Comparison of ENCODE assay signal across 19 mouse cellular contexts in the genomic region with DNA sequence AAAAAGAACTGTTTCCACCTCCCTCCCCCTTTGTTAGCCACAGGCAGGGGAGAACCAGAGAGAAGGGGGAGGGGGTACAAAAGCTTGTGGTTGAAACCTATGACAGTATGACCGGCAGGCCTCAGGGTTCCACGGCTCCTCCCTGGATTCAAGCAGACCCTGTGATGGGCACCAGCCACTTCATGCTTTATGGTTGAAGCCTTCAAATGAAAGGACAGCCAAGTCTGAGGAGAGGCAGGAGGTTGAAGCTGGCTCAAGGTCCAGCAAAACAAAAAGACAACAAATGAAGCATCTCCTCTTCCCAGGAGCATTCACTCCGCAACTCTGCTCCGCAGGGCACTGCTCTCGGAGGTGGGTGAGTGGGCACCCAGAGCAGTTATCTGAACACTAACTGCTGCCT. TPM values are rescaled to one million over a fixed set of nuclear protein-coding genes. Genes with fewer than 3 reads are reported as not detected.
A peak's percentile ranks its signal among the peaks of the same experiment; 100 is the strongest.
DNase-seq lines count a peak whose midpoint lies in the region; ATAC-seq lines count a peak whose summit lies in the region.
"Had no signal": no experiment of that assay in that cellular context is flagged by ENCODE, and none has a peak within 500 bp of the region (broad histone marks: within the 10 kb centered on the region; RNA-seq: fewer than 3 reads in every experiment).

No protein-coding gene starts in this region.

- no peak overlapping the region for H3K4me3 ChIP-seq in heart, embryonic 15.5 days
- no peak overlapping the region for H3K4me3 ChIP-seq in lung, embryonic 16.5 days (ENCODE audit: low read length)
- no peak overlapping the region for H3K4me3 ChIP-seq in stomach, embryonic 15.5 days (replicated peaks)
- H3K4me3 ChIP-seq: embryonic facial prominence, embryonic 15.5 days; forebrain, embryonic 15.5 days; neural tube, embryonic 12.5 days had no signal

- no peaks in the 10 kb centered on the region for H3K9me3 ChIP-seq in heart, embryonic 15.5 days (replicated peaks)
- H3K9me3 ChIP-seq in lung, embryonic 16.5 days (ENCODE audit: control insufficient read depth, low read length): no peaks in the 10 kb centered on the region
- no peaks in the 10 kb centered on the region for H3K9me3 ChIP-seq in stomach, embryonic 15.5 days
- H3K9me3 ChIP-seq: embryonic facial prominence, embryonic 15.5 days; forebrain, embryonic 15.5 days; G1E; neural tube, embryonic 12.5 days had no signal

- 72% methylated on average over 5 of the region's 5 CpGs for WGBS in heart, embryonic 15.5 days
- WGBS in lung, embryonic 16.5 days: 77% methylated on average over 5 of the region's 5 CpGs
- 80% methylated on average over 5 of the region's 5 CpGs for WGBS in stomach, embryonic 15.5 days

- H3K36me3 ChIP-seq in heart, embryonic 15.5 days: peaks cover 64% of the 10 kb centered on the region
- H3K36me3 ChIP-seq in lung, embryonic 16.5 days (ENCODE audit: control insufficient read depth, insufficient read depth, low read length): peaks cover 5% of the 10 kb centered on the region
- H3K36me3 ChIP-seq in stomach, embryonic 15.5 days: peaks cover 15% of the 10 kb centered on the region; the same call in 1 of the 2 replicates

- no peak for ATAC-seq in cerebellum, adult (ENCODE audit: insufficient number of reproducible peaks, low FRiP score, low TSS enrichment)
- no peak for ATAC-seq in heart, embryonic 15.5 days (replicated peaks; ENCODE audit: insufficient number of reproducible peaks, insufficient read depth, low FRiP score, low read depth)
- ATAC-seq in lung, embryonic 16.5 days (ENCODE audit: low read depth): no peak
- ATAC-seq in stomach, embryonic 15.5 days (ENCODE audit: insufficient read depth, low FRiP score, low read depth): no peak
- ATAC-seq: forebrain, embryonic 15.5 days; hindbrain, embryonic 16.5 days had no signal

- peak; percentile 38 for DNase-seq in cerebellum, adult 9-10 months
- no peak for DNase-seq in heart, adult 18-20 months
- no peak for DNase-seq in lung, postnatal 25 days (ENCODE audit: low spot score)
- DNase-seq in ovary, adult 18-20 months (ENCODE audit: low spot score): no peak
- DNase-seq: liver; thymus, postnatal 4 days had no signal

- peak overlapping the region; percentile 53; the same call in 1 of the 2 replicates for H3K27ac ChIP-seq in heart, embryonic 15.5 days
- H3K27ac ChIP-seq in lung, embryonic 16.5 days (ENCODE audit: low read length): peak overlapping the region; percentile 37; the same call in 1 of the 2 replicates
- H3K27ac ChIP-seq in stomach, embryonic 15.5 days: peak overlapping the region; percentile 18; the same call in 1 of the 2 replicates
- H3K27ac ChIP-seq: embryonic facial prominence, embryonic 15.5 days; forebrain, embryonic 15.5 days; neural tube, embryonic 12.5 days had no signal

- H3K27me3 ChIP-seq in heart, embryonic 15.5 days: no peaks in the 10 kb centered on the region
- H3K27me3 ChIP-seq in lung, embryonic 16.5 days (ENCODE audit: control insufficient read depth, insufficient read depth, low read depth, low read length): no peaks in the 10 kb centered on the region
- H3K27me3 ChIP-seq in stomach, embryonic 15.5 days (replicated peaks): no peaks in the 10 kb centered on the region
- H3K27me3 ChIP-seq: embryonic facial prominence, embryonic 15.5 days; forebrain, embryonic 15.5 days; neural tube, embryonic 12.5 days had no signal

- peaks cover 43% of the 10 kb centered on the region for H3K4me1 ChIP-seq in heart, embryonic 15.5 days (replicated peaks)
- 0 out of 2 replicates have a peak, but pooled peaks cover 3% of the 10 kb centered on the region for H3K4me1 ChIP-seq in lung, embryonic 16.5 days (replicated peaks; ENCODE audit: control insufficient read depth, insufficient read depth, low read length)
- H3K4me1 ChIP-seq in stomach, embryonic 15.5 days: no peaks in the 10 kb centered on the region
- H3K4me1 ChIP-seq: forebrain, embryonic 15.5 days; neural tube, embryonic 12.5 days had no signal

- H3K9ac ChIP-seq in heart, embryonic 15.5 days: no peak overlapping the region
- H3K9ac ChIP-seq in lung, embryonic 16.5 days (ENCODE audit: low read length): no peak overlapping the region
- H3K9ac ChIP-seq in stomach, embryonic 15.5 days: no peak overlapping the region
- H3K9ac ChIP-seq: embryonic facial prominence, embryonic 15.5 days; forebrain, embryonic 15.5 days; lung, embryonic 14.5 days; neural tube, embryonic 12.5 days had no signal

- no peak overlapping the region for H3K4me2 ChIP-seq in heart, embryonic 15.5 days
- no peak overlapping the region for H3K4me2 ChIP-seq in lung, embryonic 16.5 days (ENCODE audit: low read depth, low read length)
- no peak overlapping the region for H3K4me2 ChIP-seq in stomach, embryonic 15.5 days
- H3K4me2 ChIP-seq: embryonic facial prominence, embryonic 15.5 days; forebrain, embryonic 15.5 days; lung, embryonic 14.5 days; neural tube, embryonic 12.5 days had no signal

RNA-seq across cellular contexts. Expression of a gene that starts 9.2 kb away (rescaled TPM):
- polyA plus RNA-seq in heart, embryonic 15.5 days (2015; fragmentation: Nextera tagmentation; extraction: Ambion mirVana): 93.4 and 102 TPM in 2 replicates
- total RNA-seq in heart, adult 18-20 months (2021): 10 to 100 TPM; 31.0 to 38.6 TPM
- polyA plus RNA-seq in lung, embryonic 16.5 days (2015; fragmentation: Nextera tagmentation; extraction: Ambion mirVana): 99.1 and 104 TPM in 2 replicates
- 38.3 and 43.0 TPM in 2 replicates for polyA plus RNA-seq in stomach, embryonic 15.5 days (2015; fragmentation: Nextera tagmentation; extraction: Ambion mirVana)
- polyA plus RNA-seq: G1E had no signal

RNA-seq across cellular contexts. Expression of a gene that starts 30.1 kb away (rescaled TPM):
- polyA plus RNA-seq in heart, embryonic 15.5 days (2015; fragmentation: Nextera tagmentation; extraction: Ambion mirVana): 28.7 and 39.9 TPM in 2 replicates
- total RNA-seq in heart, adult 18-20 months (2021): 1 to 10 TPM; 5.9 to 6.0 TPM
- 60.1 and 63.8 TPM in 2 replicates for polyA plus RNA-seq in lung, embryonic 16.5 days (2015; fragmentation: Nextera tagmentation; extraction: Ambion mirVana)
- polyA plus RNA-seq in stomach, embryonic 15.5 days (2015; fragmentation: Nextera tagmentation; extraction: Ambion mirVana): 59.9 and 60.8 TPM in 2 replicates

RNA-seq across cellular contexts. Expression of a gene that starts 30.1 kb away (rescaled TPM):
- polyA plus RNA-seq in heart, embryonic 15.5 days (2015; fragmentation: Nextera tagmentation; extraction: Ambion mirVana): 0.05 and 0.13 TPM in 2 replicates
- under 1 TPM in 1 of 2 experiments, not detected in 1; 0.37 TPM for total RNA-seq in heart, adult 18-20 months (2021)
- polyA plus RNA-seq in lung, embryonic 16.5 days (2015; fragmentation: Nextera tagmentation; extraction: Ambion mirVana): 0.13 and 0.14 TPM in 2 replicates
- polyA plus RNA-seq in stomach, embryonic 15.5 days (2015; fragmentation: Nextera tagmentation; extraction: Ambion mirVana): 0.14 and 0.18 TPM in 2 replicates
- polyA plus RNA-seq: G1E; small intestine, adult 2 months had no signal

RNA-seq across cellular contexts. Expression of a gene that starts 36.4 kb away (rescaled TPM):
- 3.8 TPM in 2 replicates for polyA plus RNA-seq in heart, embryonic 15.5 days (2015; fragmentation: Nextera tagmentation; extraction: Ambion mirVana)
- total RNA-seq in heart, adult 18-20 months (2021): 1 to 10 TPM; 5.6 to 5.9 TPM
- polyA plus RNA-seq in lung, embryonic 16.5 days (2015; fragmentation: Nextera tagmentation; extraction: Ambion mirVana): 5.4 and 5.6 TPM in 2 replicates
- 2.8 and 3.3 TPM in 2 replicates for polyA plus RNA-seq in stomach, embryonic 15.5 days (2015; fragmentation: Nextera tagmentation; extraction: Ambion mirVana)
- total RNA-seq: G1E had no signal

RNA-seq across cellular contexts. Expression of a gene that starts 41.9 kb away (rescaled TPM):
- not detected in 2 replicates for polyA plus RNA-seq in heart, embryonic 15.5 days (2015; fragmentation: Nextera tagmentation; extraction: Ambion mirVana)
- not detected for total RNA-seq in heart, adult 18-20 months (2021)
- polyA plus RNA-seq in lung, embryonic 16.5 days (2015; fragmentation: Nextera tagmentation; extraction: Ambion mirVana): 0.20 and 0.21 TPM in 2 replicates
- polyA plus RNA-seq in stomach, embryonic 15.5 days (2015; fragmentation: Nextera tagmentation; extraction: Ambion mirVana): 0.18 TPM in 2 replicates
- total RNA-seq: adrenal gland, postnatal 14 days; G1E; gastrocnemius, adult 8-10 months had no signal
- polyA plus RNA-seq: G1E had no signal
